Mouse (Mus musculus) intestine, postnatal 0 days (tissue): ENCODE measurements at regions not wholly inside any gene's neighbourhood (a gene's known extent, or its start where the extent isn't known, plus 50 kb on each side); places are given as distances from the start of the nearest gene placed in this dataset.

ENCODE experiments used
- ATAC-seq: fragments of 200-750 bp; cut with Nextera tagmentation; 2 replicates; pipeline ENCODE4 v1.8.0; 2017; ENCODE audit warnings: mild to moderate bottlenecking, moderate TSS enrichment, moderate library complexity
- H3K27ac ChIP-seq: fragments of 300-500 bp; sonication (generic); 2 replicates; pipeline ENCODE4 v1.5.1; 2014; ENCODE audit warnings: mild to moderate bottlenecking, low read depth, low read length, moderate library complexity
- H3K27me3 ChIP-seq: fragments of 300-500 bp; sonication (generic); replicated peaks from 2 replicates; pipeline ENCODE4 v1.6.1; 2014; ENCODE audit warnings: low read length, mixed read lengths; ENCODE audit not compliant: control insufficient read depth, insufficient read depth
- H3K36me3 ChIP-seq: fragments of 300-500 bp; sonication (generic); 2 replicates; pipeline ENCODE4 v1.6.1; 2014; ENCODE audit warnings: mild to moderate bottlenecking, moderate library complexity; ENCODE audit not compliant: control insufficient read depth, insufficient read depth
- H3K4me1 ChIP-seq: fragments of 300-500 bp; sonication (generic); replicated peaks from 2 replicates; pipeline ENCODE4 v1.6.1; 2014; ENCODE audit warnings: antibody characterized with exemption, low read length, mixed read lengths; ENCODE audit not compliant: control insufficient read depth, insufficient read depth
- H3K4me2 ChIP-seq: fragments of 300-500 bp; sonication (generic); replicated peaks from 2 replicates; pipeline ENCODE4 v1.6.1; 2014; ENCODE audit warnings: low read depth, mild to moderate bottlenecking, moderate library complexity
- H3K4me3 ChIP-seq: fragments of 300-500 bp; sonication (generic); 2 replicates; pipeline ENCODE4 v1.5.1; 2014; ENCODE audit warnings: low read depth, low read length
- H3K9ac ChIP-seq: fragments of 300-500 bp; sonication (generic); 2 replicates; pipeline ENCODE4 v1.6.1; 2014; ENCODE audit warnings: mild to moderate bottlenecking, low read depth, low read length
- H3K9me3 ChIP-seq: fragments of 300-500 bp; sonication (generic); 2 replicates; pipeline ENCODE4 v1.6.1; 2016; ENCODE audit warnings: mixed run types; ENCODE audit not compliant: control insufficient read depth
- CTCF ChIP-seq: sonication (generic); IDR thresholded peaks from 2 replicates; pipeline ENCODE4 v1.5.1; 2016; ENCODE audit warnings: low read depth, mild to moderate bottlenecking, control low read depth, antibody characterized with exemption, moderate library complexity
- WGBS: fragments of 180-500 bp; shearing (Covaris S2); extraction: QIAGEN DNeasy Blood & Tissue Kit; methylation state at CpG from one replicate; pipeline ENCODE4 v1.1.7; 2014; 5-methylcytosine and 5-hydroxymethylcytosine counted together

DNA sequence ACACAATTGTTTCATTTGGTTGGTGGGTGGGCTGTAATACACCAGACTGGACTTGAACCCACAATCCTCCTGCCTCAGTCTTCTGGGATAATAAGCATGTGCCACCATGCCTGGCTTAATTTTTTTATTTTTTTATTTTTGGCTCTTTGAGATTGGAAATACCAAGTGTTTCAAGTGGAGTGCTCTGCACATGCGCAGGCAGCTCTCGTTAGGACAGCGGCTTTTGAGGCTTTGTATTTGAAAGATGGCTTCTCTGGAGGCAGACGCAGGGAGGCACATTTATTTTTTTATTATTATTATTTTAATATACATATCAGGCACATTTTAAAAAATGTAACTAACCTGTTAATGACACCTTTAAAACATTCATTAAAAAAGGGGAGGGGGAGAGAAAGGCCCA is 221.5 kb upstream of the Tshz3 start:
- no peaks in the 10 kb centered on the region for H3K36me3 ChIP-seq
- no peak overlapping the region for H3K4me3 ChIP-seq
- H3K4me1 ChIP-seq: no peaks in the 10 kb centered on the region
- no peaks in the 10 kb centered on the region for H3K27me3 ChIP-seq
- no peaks in the 10 kb centered on the region for H3K9me3 ChIP-seq
- no peak overlapping the region for H3K4me2 ChIP-seq
- H3K9ac ChIP-seq: no peak overlapping the region
- WGBS: 93% methylated on average over 4 of the region's 4 CpGs
- no peak for TF ChIP-seq CTCF
- H3K27ac ChIP-seq: no peak overlapping the region
- no peak for ATAC-seq

GRCm38 (mm10) chr7:36476851-36477644 is 220.9 kb upstream of the Tshz3 start:
- H3K4me3 ChIP-seq: no peak overlapping the region
- H3K4me1 ChIP-seq: no peaks in the 10 kb centered on the region
- ATAC-seq: no peak
- H3K4me2 ChIP-seq: no peak overlapping the region
- no peak overlapping the region for H3K27ac ChIP-seq
- H3K36me3 ChIP-seq: no peaks in the 10 kb centered on the region
- WGBS: 86% methylated on average over 22 of the region's 22 CpGs
- no peaks in the 10 kb centered on the region for H3K9me3 ChIP-seq
- no peaks in the 10 kb centered on the region for H3K27me3 ChIP-seq
- no peak overlapping the region for H3K9ac ChIP-seq
- TF ChIP-seq CTCF: no peak

DNA sequence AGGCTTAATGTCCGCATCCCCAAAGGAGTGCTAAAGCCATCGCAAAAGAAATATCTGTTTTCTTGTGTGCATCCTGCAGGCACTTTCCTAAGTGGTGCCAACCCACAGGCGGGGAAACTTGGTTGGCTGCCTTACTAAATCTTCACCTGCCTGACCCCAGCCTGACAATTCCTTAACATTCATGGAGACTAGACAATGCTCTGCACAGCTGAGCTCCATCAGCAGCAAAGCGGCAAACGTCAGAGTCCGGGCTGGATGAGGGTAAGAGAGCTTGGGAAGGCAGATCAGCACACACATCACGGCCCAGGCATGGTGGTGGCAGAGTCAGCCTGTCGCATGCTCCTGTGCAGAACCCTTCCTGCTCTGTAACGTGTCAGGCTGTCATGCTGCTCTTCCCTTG is 209.8 kb upstream of the Tshz3 start:
- H3K27me3 ChIP-seq: no peaks in the 10 kb centered on the region
- no peak for ATAC-seq
- H3K4me2 ChIP-seq: no peak overlapping the region
- no peak overlapping the region for H3K27ac ChIP-seq
- no peak overlapping the region for H3K4me3 ChIP-seq
- 72% methylated on average over 9 of the region's 9 CpGs for WGBS
- no peaks in the 10 kb centered on the region for H3K9me3 ChIP-seq
- no peaks in the 10 kb centered on the region for H3K36me3 ChIP-seq
- no peaks in the 10 kb centered on the region for H3K4me1 ChIP-seq
- TF ChIP-seq CTCF: no peak
- H3K9ac ChIP-seq: no peak overlapping the region

DNA sequence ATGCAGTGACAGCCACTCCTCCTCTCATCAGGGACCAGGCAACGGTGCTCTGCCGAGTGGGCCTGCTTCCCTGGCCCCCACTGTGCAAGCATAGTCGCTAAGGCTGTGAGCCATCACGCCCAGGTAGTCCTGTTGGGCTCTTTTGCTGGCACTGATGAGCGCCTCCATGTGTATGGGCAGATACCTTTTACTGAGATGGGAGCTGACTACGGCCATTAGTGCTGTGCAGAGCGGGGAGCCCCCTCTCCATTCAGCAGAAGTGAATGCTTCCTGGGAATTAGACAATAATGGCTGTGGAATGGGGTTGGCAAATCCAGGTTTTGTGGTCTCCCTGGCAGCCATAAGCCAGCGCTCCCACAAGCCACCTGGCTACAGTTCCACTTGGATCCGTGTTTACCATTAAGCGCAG is 206.7 kb upstream of the Tshz3 start:
- H3K36me3 ChIP-seq: no peaks in the 10 kb centered on the region
- no peaks in the 10 kb centered on the region for H3K9me3 ChIP-seq
- no peak overlapping the region for H3K27ac ChIP-seq
- H3K4me1 ChIP-seq: no peaks in the 10 kb centered on the region
- WGBS: 77% methylated on average over 10 of the region's 10 CpGs
- no peak for TF ChIP-seq CTCF
- no peak for ATAC-seq
- no peak overlapping the region for H3K4me3 ChIP-seq
- H3K9ac ChIP-seq: no peak overlapping the region
- no peaks in the 10 kb centered on the region for H3K27me3 ChIP-seq
- no peak overlapping the region for H3K4me2 ChIP-seq

GRCm38 (mm10) chr7:36504010-36504875 is 193.7 kb upstream of the Tshz3 start:
- H3K4me1 ChIP-seq: no peaks in the 10 kb centered on the region
- no peak for ATAC-seq
- 44% methylated on average over 15 of the region's 15 CpGs for WGBS

GRCm38 (mm10) chr7:36507895-36508431 is 190.0 kb upstream of the Tshz3 start:
- Histone ChIP-seq H3K36me3 (no peaks in the 10 kb centered on the region), H3K27ac (no peak overlapping the region), H3K27me3 (no peaks in the 10 kb centered on the region), H3K4me3 (no peak overlapping the region), H3K4me1 (no peaks in the 10 kb centered on the region), H3K9ac (no peak overlapping the region), H3K9me3 (no peaks in the 10 kb centered on the region), H3K4me2 (no peak overlapping the region)
- WGBS: 73% methylated on average over 9 of the region's 9 CpGs
- no peak for ATAC-seq
- TF ChIP-seq CTCF: no peak

More at GRCm38 (mm10) chr7:36504010-36504875, 193.7 kb upstream of the Tshz3 start:
- H3K9ac ChIP-seq: no peak overlapping the region
- no peaks in the 10 kb centered on the region for H3K36me3 ChIP-seq
- no peaks in the 10 kb centered on the region for H3K27me3 ChIP-seq
- H3K9me3 ChIP-seq: no peaks in the 10 kb centered on the region
- TF ChIP-seq CTCF: no peak
- no peak overlapping the region for H3K27ac ChIP-seq
- H3K4me2 ChIP-seq: no peak overlapping the region
- H3K4me3 ChIP-seq: no peak overlapping the region
